Mouse (Mus musculus): Measurements from ENCODE around the gene Erp27.
A peak's percentile ranks its signal among the peaks of the same experiment; 100 is the strongest.
"Not testable (repeated sequence)": the region's sequence is repeated elsewhere in the genome, so short reads cannot be mapped to it uniquely, and the experiment has no call there.

Erp27 gene

GRCm38 (mm10) chr6:136922080-136922479, at the start of gene Erp27:
Erp27 (minus strand) TSS chr6:136922180.
- no peak for DNase-seq

DNA sequence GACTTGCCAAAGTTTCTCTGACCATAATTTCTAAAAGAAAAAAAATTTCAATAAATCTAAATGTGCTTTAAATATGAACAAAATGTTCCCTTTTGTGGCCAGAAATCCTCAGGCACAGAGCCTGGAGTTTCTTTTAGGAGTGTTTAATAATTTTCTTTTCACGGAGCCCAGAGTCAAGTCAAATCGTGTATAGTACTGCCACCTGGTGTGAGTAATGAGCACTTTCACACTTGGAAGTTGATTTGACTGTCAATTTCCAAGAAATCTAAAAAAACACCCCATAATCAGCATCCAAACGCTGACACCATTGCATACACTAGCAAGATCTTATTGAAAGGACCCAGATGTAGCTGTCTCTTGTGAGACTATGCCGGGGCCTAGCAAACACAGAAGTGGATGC, 46.9 kb upstream of the Erp27 start:
- DNase-seq, result not testable (repeated sequence)

DNA sequence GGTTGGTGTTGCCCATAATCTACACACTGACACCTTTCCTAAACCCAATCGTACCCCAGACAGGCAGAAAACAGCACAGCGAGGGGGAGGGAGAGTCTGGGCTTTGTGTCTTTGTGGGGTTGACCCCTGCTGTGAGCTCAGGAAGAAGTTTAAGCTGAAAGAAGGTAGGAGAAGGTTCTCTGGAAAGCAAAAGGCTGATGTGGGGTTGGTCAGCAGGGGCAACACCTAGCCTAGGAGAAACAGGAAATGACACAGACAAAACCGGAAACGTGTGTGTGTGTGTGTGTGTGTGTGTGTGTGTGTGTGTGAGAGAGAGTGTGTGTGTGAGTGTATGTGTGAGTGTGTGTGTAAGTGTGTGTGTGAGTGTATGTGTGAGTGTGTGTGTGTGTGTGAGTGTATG, 45.5 kb upstream of the Erp27 start:
- DNase-seq, result no peak

DNA sequence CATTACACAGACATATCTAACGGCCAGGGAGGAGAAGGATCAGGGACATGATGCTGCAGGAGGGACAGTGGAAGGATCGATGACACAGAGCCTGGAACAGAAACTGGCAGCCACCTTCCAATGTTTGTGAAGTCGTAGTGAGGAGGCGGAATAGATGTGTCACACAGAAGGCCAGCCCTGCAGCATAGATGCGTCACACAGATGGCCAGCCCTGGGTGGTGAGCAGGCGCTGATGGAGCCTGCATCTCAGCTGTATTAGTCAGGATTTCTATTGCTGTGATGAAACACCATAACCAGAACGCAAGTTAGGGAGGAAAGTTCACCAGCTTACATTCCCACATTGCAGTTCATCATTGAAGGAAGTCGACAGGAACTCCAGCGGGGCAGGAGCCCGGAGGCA, 43.9 kb upstream of the Erp27 start:
- no peak for DNase-seq

DNA sequence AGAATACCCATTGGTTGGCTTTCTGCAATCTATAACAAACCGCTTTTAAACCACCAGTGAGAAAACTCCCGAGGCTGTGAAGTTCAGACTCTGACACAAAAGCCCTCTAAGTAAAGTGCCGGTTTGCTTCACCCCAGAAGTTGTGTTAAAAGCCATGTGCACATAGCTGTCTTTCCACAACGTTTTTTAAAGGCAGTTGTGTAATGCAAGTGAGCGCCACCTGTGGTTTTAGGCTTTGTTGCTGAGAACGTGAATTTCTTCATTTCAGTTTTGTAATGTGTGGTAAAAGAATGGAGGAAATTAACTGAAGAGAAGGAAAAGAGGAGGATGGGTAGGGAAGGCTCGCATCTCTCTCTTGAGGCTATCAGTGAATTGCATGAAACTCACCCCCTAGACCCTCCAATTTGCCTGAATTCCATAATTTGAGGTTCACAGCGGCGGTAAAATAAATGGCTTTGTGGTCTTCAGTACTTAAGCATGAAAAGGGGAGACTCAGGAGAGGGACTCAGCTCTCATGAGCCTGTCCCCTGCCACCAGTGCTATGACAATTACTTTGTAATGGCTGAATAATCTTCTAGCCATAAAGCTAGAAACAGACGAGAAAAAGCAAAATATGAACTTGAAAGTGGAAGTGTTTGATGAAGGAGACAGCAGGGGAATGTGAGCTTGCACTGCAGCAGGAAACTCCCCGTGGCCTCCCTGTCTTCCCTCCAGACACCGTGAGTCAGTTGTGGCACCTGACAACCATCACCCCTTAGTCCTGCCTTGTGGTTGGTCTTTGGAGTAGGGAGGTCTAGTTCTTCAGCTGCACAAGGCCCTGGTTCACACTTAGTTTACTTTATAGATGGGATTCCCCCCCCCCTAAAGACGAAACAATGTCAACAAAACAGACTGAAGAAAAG, 42.9 kb upstream of the Erp27 start:
- DNase-seq, result no peak

DNA sequence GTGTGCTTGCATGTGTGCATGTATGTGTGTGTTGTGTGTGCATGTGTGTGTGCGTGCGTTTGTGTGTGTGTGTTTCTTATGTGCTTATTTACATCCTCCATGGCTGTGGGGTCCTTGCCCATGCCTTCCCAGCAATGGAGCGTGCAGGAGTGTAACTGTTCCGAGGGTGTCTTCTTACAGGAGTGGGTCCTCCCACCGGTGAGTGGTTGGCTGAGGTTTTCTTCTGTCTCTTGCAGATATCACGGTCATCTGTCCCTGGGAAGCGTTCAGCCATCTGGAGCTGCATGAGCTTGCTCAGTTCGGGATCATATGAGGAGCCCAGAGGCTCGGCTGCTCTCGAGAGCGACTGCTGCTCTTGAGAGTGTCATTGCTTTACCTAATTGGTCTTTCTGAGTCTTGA, 41.0 kb upstream of the Erp27 start:
- no peak for DNase-seq

GRCm38 (mm10) chr6:136959131-136959530, 37.2 kb upstream of the Erp27 start:
- no peak for DNase-seq

DNA sequence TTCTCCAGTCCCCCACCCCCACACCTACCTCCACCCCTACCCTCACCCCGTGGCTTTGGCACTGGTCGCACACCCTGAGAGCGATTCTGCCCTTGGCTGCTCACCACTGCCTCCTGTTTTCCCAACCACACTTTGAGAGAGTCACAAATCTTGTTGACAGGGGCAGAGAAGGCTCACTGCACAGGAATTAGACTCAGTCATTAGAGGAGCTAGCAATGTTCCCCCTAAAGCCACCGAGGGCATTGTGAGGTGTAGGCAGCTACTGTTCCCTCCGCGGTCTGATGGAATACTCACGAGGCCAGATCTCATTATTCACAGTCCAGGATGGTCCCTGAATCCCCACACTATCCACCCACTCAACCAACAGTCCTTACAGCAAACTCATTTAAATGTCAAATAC, 35.1 kb upstream of the Erp27 start:
- no peak for DNase-seq

DNA sequence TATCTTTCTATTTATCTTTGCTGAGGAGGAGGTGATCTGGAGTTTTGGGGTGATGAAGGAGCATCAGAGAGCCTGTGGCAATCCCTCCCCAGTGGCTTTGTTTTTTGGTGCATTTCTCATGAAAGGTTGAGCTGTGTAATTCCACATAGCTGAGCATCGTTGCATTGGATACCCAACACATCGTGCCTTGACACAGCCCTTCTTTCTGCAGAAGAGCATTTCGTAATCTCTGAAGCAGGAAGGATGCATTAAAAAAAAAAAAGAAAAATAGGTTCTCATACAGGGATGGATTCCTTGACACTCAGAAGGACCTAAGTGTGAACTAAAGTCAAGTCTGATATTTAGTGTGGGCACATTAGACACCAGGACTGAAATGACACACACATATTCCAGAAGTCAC, 33.3 kb upstream of the Erp27 start:
- DNase-seq, result no peak

GRCm38 (mm10) chr6:136954715-136955114, 32.7 kb upstream of the Erp27 start:
- DNase-seq, result no peak

- no peak for DNase-seq
Observed at GRCm38 (mm10) chr6:136954192-136954591, 32.2 kb upstream of the Erp27 start.

GRCm38 (mm10) chr6:136952930-136953329, 30.9 kb upstream of the Erp27 start:
- no peak for DNase-seq

DNA sequence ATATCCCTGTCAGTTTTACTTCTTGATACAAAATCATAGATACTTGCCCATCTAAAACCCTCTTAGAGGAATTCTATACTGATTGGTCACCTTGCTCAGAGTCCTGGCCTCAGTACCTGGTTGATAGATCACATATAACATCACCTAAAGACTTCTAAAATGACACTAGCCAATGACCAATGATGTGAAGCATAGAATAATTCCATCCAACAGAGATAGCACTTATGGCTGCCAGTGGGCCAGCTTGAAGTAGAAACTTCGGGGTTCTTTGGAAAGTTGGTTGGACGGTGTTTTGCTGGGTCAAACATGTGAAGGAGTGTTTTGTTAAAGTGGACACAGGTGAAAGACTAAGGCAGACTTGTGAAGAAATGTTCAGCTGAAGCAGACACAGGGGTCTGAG, 28.2 kb upstream of the Erp27 start:
- DNase-seq, result no peak

- no peak for DNase-seq
Observed at GRCm38 (mm10) chr6:136947716-136948115, 25.7 kb upstream of the Erp27 start.

DNA sequence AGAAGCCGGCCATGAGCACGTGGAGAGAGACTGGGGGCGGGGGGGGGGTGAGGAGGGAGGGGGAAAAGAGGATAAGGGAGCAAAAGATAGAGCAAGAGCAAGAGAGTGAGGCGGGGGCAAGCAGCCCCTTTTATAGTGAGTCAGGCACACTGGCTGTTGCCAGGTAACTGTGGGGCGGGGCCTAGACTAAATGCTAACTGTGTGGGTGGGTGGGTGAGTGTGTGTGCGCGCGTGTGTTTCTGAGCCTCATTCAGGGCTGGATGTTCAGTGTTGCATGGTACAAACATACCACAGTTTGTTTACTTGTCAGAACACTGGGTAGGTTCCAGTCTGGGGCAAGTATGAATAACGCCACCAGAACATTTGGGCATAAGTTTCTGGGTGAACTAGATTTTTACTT, 25.0 kb upstream of the Erp27 start:
- DNase-seq, result no peak

GRCm38 (mm10) chr6:136946241-136946640, 24.3 kb upstream of the Erp27 start:
- no peak for DNase-seq

GRCm38 (mm10) chr6:136944511-136944910, 22.5 kb upstream of the Erp27 start:
- DNase-seq, result no peak

- DNase-seq, result no peak
Observed at GRCm38 (mm10) chr6:136943392-136943791, 21.4 kb upstream of the Erp27 start.

DNA sequence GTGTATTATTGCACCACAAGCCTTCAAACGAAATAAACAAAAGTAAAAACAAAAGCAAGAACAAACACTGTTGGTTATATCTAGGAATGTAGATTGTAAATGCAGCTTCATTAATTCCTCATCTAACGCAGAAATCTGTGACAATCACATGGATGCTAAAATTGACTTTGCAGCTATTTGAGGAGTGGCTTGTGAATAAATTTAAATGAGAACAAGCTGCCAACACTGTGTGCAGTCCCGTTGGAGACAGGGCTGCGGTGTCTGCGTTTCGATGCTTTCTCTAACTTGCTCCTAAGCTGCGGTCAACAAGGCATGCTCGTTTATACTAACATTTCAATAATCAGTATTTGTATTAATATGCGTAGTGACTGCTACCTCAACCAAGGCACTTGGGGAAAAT, 20.3 kb upstream of the Erp27 start:
- no peak for DNase-seq

GRCm38 (mm10) chr6:136941051-136942021, 19.4 kb upstream of the Erp27 start, which contains the start of gene Arhgdib:
Arhgdib (minus strand) TSS chr6:136941899.
- peak; percentile 59 to 71 for DNase-seq

DNA sequence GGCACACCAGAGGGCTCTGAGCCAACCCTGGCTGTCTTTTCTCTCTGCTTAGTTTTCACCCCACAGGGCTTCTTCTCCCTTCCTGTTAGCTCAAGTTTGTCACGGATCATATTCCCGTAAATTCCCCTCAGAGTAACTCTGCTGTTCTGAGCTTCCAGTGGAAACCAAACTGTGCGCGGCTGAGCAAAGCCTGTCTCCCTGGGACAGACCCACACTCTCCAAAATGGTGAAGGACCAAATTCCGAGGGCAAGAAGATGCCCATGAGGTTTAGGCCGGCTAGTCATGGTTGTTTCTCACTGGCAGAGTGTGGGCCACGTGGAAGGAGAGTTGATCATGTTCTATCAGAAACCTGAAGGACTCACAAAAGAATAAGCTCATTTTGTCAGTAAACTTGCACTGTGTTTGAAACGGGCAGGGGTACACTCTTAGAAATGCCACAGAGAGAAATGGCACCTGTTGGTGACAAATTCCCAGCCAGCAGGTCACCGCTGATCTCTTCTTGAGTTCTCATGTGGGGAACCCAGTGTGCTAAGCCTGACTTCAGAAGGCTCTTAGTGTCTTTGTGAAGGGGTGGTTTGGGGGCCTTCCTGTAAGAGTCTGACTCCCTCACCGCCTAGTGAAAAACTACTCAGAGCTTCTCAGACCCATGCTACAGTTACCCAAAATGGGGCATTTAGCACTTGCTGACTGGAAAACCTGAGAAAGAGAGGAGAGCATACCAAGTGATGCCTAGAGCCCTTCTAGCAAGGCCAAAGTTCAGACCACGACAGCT, 18.4 kb upstream of the Erp27 start:
- no peak for DNase-seq

DNA sequence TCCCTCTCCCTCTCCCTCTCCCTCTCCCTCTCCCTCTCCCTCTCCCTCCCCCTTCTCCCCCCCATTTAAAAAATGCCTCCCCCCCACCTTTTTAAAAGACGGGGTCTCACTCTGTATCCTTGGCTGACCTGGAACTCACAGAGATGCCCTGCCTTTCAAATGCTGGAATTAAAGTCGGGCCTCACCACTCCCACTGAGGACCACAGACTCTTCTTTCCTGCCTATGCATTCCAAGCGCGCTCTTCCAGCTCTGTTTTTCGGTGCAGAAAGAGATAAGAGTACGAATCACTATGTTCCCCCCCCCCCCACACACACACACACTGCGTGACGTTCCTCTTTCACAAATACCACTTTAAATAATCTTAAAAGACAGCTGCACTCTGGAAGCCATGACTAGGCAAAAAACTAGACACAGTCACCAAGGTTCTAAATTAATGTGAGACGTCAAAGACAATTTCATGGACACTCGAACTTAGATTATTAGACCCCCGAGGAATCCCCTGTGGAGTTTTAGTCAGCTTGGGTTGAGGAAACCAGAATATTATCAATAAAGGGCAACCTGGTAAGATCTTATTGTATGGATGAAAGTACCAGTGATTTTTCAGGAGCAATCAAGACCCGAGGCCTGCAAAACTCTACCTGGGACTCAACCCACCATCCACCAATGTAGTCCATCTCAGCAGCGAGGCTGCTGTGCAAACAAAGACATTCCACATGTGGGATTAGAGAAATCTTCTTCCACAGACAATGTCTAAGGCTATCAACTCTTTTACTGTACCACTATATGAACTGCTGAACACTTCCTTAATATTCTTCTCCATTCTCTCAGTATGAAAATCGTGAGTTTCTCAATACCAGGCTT, 17.6 kb upstream of the Erp27 start:
- no peak for DNase-seq

Data from kidney, postnatal 25 days (tissue).